Mouse (Mus musculus) E14TG2a.4 (cell line): ENCODE measurements at regions not wholly inside any gene's neighbourhood (a gene's known extent, or its start where the extent isn't known, plus 50 kb on each side); places are given as distances from the start of the nearest gene placed in this dataset.

ENCODE experiments used
- CTCF ChIP-seq: conservative IDR thresholded peaks from 2 replicates; pipeline ENCODE4 v1.5.1; 2014; ENCODE audit warnings: low read length
- POU5F1 ChIP-seq: IDR thresholded peaks from 2 replicates; pipeline ENCODE4 v1.6.1; 2014; ENCODE audit warnings: low read length, borderline replicate concordance

- TF ChIP-seq CTCF, result no peak
- TF ChIP-seq POU5F1, result no peak
These were observed 169.2 kb upstream of the Tbca start for GRCm38 (mm10) chr13:94619511-94619910.
